Mouse (Mus musculus): Measurements from ENCODE around the gene Pygl.

GRCm38 (mm10) chr12:70214281-70214680 is 17.0 kb downstream of the Pygl start:
- TF ChIP-seq CTCF (IDR thresholded peaks at IDR 0.05; ENCODE audit: extremely low read depth, insufficient read depth, low read length) = no peak
- no peak for TF ChIP-seq POLR2A (IDR thresholded peaks at IDR 0.05; ENCODE audit: extremely low read depth, insufficient read depth, low read length)

Measured in cortical plate, adult 2 months (tissue).